Mouse (Mus musculus): ENCODE measurements around the gene Kcnk15. TPM values are rescaled to one million over a fixed set of nuclear protein-coding genes. Genes with fewer than 3 reads are reported as not detected.

The Kcnk15 gene
- polyA plus RNA-seq (2016; fragmentation: Nextera tagmentation; extraction: Ambion mirVana): not detected in 2 replicates

- Histone ChIP-seq H3K27me3 (replicated peaks; ENCODE audit: low read depth, poor library complexity, severe bottlenecking) (peaks cover 93% of the 10 kb centered on the region), H3K4me1 (peaks cover 9% of the 10 kb centered on the region), H3K36me3 (replicated peaks) (no peaks in the 10 kb centered on the region), H3K9me3 (no peaks in the 10 kb centered on the region), H3K4me3 (peak within 1 kb of the TSS; percentile 37), H3K27ac (replicated peaks) (no peak within 1 kb of the TSS)
- DNase-seq (ENCODE audit: low spot score): peak; percentile 42
- 3% methylated on average over 38 of the region's 38 CpGs for WGBS
Observed at GRCm38 (mm10) chr2:163853461-163853901, at the start of gene Kcnk15. Kcnk15 (plus strand) TSS chr2:163853651.

- 79% methylated on average over 5 of the region's 5 CpGs for WGBS
- DNase-seq (ENCODE audit: low spot score): no peak
- H3K36me3 ChIP-seq (replicated peaks): no peaks in the 10 kb centered on the region
- H3K4me3 ChIP-seq: no peak overlapping the region
- no peaks in the 10 kb centered on the region for H3K27me3 ChIP-seq (replicated peaks; ENCODE audit: low read depth, poor library complexity, severe bottlenecking)
- H3K4me1 ChIP-seq: no peaks in the 10 kb centered on the region
- H3K9me3 ChIP-seq: no peaks in the 10 kb centered on the region
- no peak overlapping the region for H3K27ac ChIP-seq (replicated peaks)
Observed at GRCm38 (mm10) chr2:163803838-163804237, 49.6 kb upstream of the Kcnk15 start.

GRCm38 (mm10) chr2:163809166-163809565, 44.3 kb upstream of the Kcnk15 start:
- no peak for DNase-seq (ENCODE audit: low spot score)
- no peaks in the 10 kb centered on the region for H3K36me3 ChIP-seq (replicated peaks)
- H3K27me3 ChIP-seq (replicated peaks; ENCODE audit: low read depth, poor library complexity, severe bottlenecking): no peaks in the 10 kb centered on the region
- H3K4me3 ChIP-seq: no peak overlapping the region
- no peaks in the 10 kb centered on the region for H3K9me3 ChIP-seq
- WGBS: 93% methylated on average over 4 of the region's 4 CpGs
- H3K27ac ChIP-seq (replicated peaks): no peak overlapping the region
- H3K4me1 ChIP-seq: peaks cover 9% of the 10 kb centered on the region

DNA sequence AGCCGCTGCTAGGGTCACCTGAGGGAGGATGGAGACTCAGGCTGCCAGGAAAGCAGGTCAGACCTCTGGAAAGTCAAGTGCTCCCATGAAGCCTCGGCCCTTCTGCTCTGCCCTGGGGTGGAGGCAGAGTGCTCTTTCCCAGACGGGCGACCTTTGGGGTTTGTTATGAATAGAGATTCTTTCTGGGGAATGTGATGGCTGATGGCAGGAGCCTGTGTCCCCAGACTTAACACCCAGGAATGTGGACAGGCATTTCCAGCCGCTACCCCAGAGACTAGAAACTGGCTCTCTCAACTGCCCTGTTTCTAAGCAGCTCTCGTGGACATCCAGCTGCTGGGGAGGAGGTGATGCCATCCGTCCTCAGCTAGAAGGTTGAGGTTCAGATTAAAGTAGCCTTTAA, 43.7 kb upstream of the Kcnk15 start:
- H3K36me3 ChIP-seq (replicated peaks): no peaks in the 10 kb centered on the region
- H3K9me3 ChIP-seq: no peaks in the 10 kb centered on the region
- WGBS: 60% methylated on average over 7 of the region's 7 CpGs
- peaks cover 9% of the 10 kb centered on the region for H3K4me1 ChIP-seq
- H3K4me3 ChIP-seq: no peak overlapping the region
- no peak overlapping the region for H3K27ac ChIP-seq (replicated peaks)
- DNase-seq (ENCODE audit: low spot score): no peak
- no peaks in the 10 kb centered on the region for H3K27me3 ChIP-seq (replicated peaks; ENCODE audit: low read depth, poor library complexity, severe bottlenecking)

GRCm38 (mm10) chr2:163813077-163813476, 40.4 kb upstream of the Kcnk15 start:
- 75% methylated on average over 5 of the region's 5 CpGs for WGBS
- DNase-seq (ENCODE audit: low spot score): no peak
- H3K36me3 ChIP-seq (replicated peaks): no peaks in the 10 kb centered on the region
- no peak overlapping the region for H3K4me3 ChIP-seq
- no peaks in the 10 kb centered on the region for H3K27me3 ChIP-seq (replicated peaks; ENCODE audit: low read depth, poor library complexity, severe bottlenecking)
- H3K9me3 ChIP-seq: no peaks in the 10 kb centered on the region
- peaks cover 13% of the 10 kb centered on the region for H3K4me1 ChIP-seq
- no peak overlapping the region for H3K27ac ChIP-seq (replicated peaks)

DNA sequence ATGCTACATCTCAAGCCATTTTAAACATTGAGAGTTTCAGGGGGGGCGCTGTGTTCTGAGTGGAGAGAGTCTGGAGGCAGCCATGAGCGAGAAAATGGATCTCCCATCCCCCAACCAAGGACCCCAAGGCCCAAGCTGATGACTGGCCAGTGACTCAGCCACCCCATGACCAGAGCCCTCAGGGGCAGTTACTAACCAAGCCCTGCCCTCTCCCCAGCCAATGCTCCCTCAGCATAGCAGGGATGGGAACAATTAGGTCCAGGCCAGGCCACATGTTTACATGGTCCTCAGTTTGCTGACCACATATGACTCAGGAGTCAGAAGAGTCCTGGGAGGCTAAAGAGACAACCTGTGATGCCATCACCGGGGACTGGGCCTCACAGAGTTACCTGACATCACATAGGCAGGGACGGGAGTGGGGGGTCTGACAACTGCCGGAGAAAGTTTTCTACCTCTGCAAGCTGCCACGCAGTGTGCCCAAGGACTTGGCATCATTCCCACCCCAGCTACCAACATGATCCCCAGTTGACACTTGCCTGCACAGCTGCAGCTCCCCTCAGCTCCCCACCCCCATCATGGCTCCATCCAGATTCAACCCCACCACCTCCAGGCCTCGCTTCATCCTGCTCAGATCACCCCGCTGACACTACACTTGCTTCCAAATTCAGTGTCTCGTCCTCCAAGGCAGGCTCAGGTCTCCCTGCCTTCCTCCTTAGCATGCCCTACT, 38.5 kb upstream of the Kcnk15 start:
- no peaks in the 10 kb centered on the region for H3K36me3 ChIP-seq (replicated peaks)
- H3K4me1 ChIP-seq: peaks cover 13% of the 10 kb centered on the region
- H3K27ac ChIP-seq (replicated peaks): no peak overlapping the region
- WGBS: 85% methylated on average over 9 of the region's 9 CpGs
- no peaks in the 10 kb centered on the region for H3K27me3 ChIP-seq (replicated peaks; ENCODE audit: low read depth, poor library complexity, severe bottlenecking)
- no peak overlapping the region for H3K4me3 ChIP-seq
- H3K9me3 ChIP-seq: no peaks in the 10 kb centered on the region
- no peak for DNase-seq (ENCODE audit: low spot score)

DNA sequence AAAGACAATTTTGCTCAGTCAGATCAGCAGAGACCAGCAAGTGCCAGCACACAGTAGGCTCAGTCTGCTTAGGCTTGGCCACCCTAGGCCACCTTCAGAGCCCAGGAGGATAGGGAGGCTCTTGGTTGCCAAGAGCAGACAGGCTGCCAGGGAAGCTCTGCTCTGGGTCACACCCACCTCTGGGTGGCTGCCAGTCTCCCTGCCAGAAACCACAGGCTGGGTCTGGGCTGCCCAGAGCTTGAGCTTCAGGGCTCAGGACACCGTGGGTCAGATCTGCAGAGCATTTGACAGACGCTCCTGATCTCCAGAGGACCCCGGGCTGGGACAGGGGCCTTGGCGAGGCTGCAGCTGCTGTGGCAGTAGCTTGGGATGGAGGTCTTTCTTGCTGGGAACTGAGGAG, 32.8 kb upstream of the Kcnk15 start, which contains the start of gene Ccn5:
Gene Ccn5 (plus strand): TSS at position 255 of the 400 bp plus-strand sequence.
- WGBS: 84% methylated on average over 4 of the region's 4 CpGs
- DNase-seq (ENCODE audit: low spot score): no peak
- Histone ChIP-seq H3K4me1 (peaks cover 12% of the 10 kb centered on the region), H3K27ac (replicated peaks) (no peak within 1 kb of the TSS), H3K36me3 (replicated peaks) (no peaks in the 10 kb centered on the region), H3K4me3 (no peak within 1 kb of the TSS), H3K9me3 (no peaks in the 10 kb centered on the region), H3K27me3 (replicated peaks; ENCODE audit: low read depth, poor library complexity, severe bottlenecking) (no peaks in the 10 kb centered on the region)

- Histone ChIP-seq H3K27me3 (replicated peaks; ENCODE audit: low read depth, poor library complexity, severe bottlenecking) (no peaks in the 10 kb centered on the region), H3K4me3 (peak overlapping the region; percentile 26; the same call in 1 of the 2 replicates), H3K27ac (replicated peaks) (no peak overlapping the region), H3K4me1 (peaks cover 8% of the 10 kb centered on the region), H3K9me3 (no peaks in the 10 kb centered on the region), H3K36me3 (replicated peaks) (no peaks in the 10 kb centered on the region)
- DNase-seq (ENCODE audit: low spot score): peak; percentile 71
- 12% methylated on average over 4 of the region's 4 CpGs for WGBS
Observed at GRCm38 (mm10) chr2:163823248-163823647, 30.2 kb upstream of the Kcnk15 start.

- Histone ChIP-seq H3K36me3 (replicated peaks) (no peaks in the 10 kb centered on the region), H3K4me1 (peaks cover 8% of the 10 kb centered on the region), H3K9me3 (no peaks in the 10 kb centered on the region), H3K27me3 (replicated peaks; ENCODE audit: low read depth, poor library complexity, severe bottlenecking) (no peaks in the 10 kb centered on the region), H3K4me3 (peak overlapping the region; percentile 26), H3K27ac (replicated peaks) (no peak overlapping the region)
- WGBS: 25% methylated on average over 11 of the region's 11 CpGs
- DNase-seq (ENCODE audit: low spot score): peak; percentile 70
Observed at GRCm38 (mm10) chr2:163823771-163824170, 29.7 kb upstream of the Kcnk15 start.

DNA sequence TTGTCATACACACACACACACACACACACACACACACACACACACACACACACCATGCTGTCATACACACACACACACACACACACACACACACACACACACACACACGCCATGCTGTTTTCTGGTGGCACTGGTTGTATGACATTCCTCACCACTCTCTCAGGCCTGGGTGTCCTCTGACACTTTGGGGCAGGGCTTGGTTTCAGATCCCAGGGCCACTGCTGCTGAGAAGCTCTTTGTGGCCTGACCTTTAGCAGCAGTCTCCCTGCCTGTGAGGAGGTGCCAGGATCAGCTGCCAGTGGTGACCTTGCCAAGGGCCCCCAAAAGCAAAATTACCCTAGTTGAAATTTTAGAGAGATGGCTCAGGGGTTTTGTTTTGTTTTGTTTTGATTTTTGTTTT, 27.6 kb upstream of the Kcnk15 start:
- Histone ChIP-seq H3K36me3 (replicated peaks) (no peaks in the 10 kb centered on the region), H3K4me3 (no peak overlapping the region), H3K27me3 (replicated peaks; ENCODE audit: low read depth, poor library complexity, severe bottlenecking) (no peaks in the 10 kb centered on the region), H3K9me3 (no peaks in the 10 kb centered on the region), H3K4me1 (peaks cover 8% of the 10 kb centered on the region), H3K27ac (replicated peaks) (no peak overlapping the region)
- WGBS: 79% methylated on average over 1 of the region's 1 CpGs
- DNase-seq (ENCODE audit: low spot score): no peak

- WGBS: 78% methylated on average over 5 of the region's 5 CpGs
- no peak for DNase-seq (ENCODE audit: low spot score)
- peaks cover 8% of the 10 kb centered on the region for H3K4me1 ChIP-seq
- H3K4me3 ChIP-seq: no peak overlapping the region
- no peak overlapping the region for H3K27ac ChIP-seq (replicated peaks)
- H3K36me3 ChIP-seq (replicated peaks): no peaks in the 10 kb centered on the region
- no peaks in the 10 kb centered on the region for H3K9me3 ChIP-seq
- H3K27me3 ChIP-seq (replicated peaks; ENCODE audit: low read depth, poor library complexity, severe bottlenecking): no peaks in the 10 kb centered on the region
Observed at GRCm38 (mm10) chr2:163826494-163826893, 27.0 kb upstream of the Kcnk15 start.

DNA sequence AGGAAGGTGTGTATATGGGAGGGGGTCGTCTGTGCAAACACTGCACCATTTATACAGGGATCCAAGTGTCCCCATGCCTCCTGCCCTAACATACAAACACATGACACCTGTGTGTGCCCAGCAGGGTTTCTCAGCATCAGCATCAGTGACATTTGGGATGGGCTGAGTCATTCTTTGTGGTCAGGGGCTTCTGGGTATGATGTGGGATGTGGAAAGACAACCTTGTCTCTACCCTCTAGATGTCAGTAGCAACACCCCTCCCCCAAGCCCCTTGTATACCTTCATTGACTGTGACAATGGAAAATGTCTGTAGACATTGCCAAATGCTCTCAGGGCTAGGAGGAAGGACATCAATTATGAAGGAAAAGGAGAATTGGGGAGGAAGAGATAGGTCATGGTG, 22.3 kb upstream of the Kcnk15 start:
- 70% methylated on average over 1 of the region's 1 CpGs for WGBS
- Histone ChIP-seq H3K27me3 (replicated peaks; ENCODE audit: low read depth, poor library complexity, severe bottlenecking) (no peaks in the 10 kb centered on the region), H3K4me1 (no peaks in the 10 kb centered on the region), H3K27ac (replicated peaks) (no peak overlapping the region), H3K4me3 (no peak overlapping the region), H3K9me3 (no peaks in the 10 kb centered on the region), H3K36me3 (replicated peaks) (no peaks in the 10 kb centered on the region)
- DNase-seq (ENCODE audit: low spot score): no peak

DNA sequence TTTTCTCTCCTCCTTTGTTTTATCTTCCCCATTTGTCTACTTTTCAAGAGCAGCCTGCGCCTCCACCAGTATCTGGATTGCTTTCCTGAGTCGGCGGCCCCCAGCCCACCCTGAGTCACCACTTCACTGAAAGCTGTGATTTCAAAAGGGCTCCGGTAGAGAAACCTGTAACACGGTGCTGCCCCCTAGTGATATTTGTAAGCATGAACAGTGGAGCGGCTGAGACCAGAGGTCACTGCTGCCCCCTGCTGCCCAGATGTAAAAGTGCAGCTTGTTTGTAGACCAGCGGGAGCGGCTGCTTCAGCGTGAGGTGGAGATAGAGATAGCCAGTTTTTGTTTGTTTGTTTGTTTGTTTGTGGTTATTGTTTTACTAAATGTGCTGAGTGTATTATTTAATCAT, 15.4 kb upstream of the Kcnk15 start:
- 0 out of 2 replicates have a peak, but pooled peaks cover 6% of the 10 kb centered on the region for H3K9me3 ChIP-seq
- DNase-seq (ENCODE audit: low spot score): peak; percentile 79
- WGBS: 33% methylated on average over 9 of the region's 9 CpGs
- no peak overlapping the region for H3K27ac ChIP-seq (replicated peaks)
- no peaks in the 10 kb centered on the region for H3K36me3 ChIP-seq (replicated peaks)
- no peaks in the 10 kb centered on the region for H3K4me1 ChIP-seq
- H3K4me3 ChIP-seq: no peak overlapping the region
- no peaks in the 10 kb centered on the region for H3K27me3 ChIP-seq (replicated peaks; ENCODE audit: low read depth, poor library complexity, severe bottlenecking)

All from embryonic facial prominence, embryonic 10.5 days (tissue).